Mouse (Mus musculus) frontal cortex, postnatal 36 days (tissue): ENCODE measurements around the gene Trim80.
A peak's percentile ranks its signal among the peaks of the same experiment; 100 is the strongest.
"Not testable (repeated sequence)": the region's sequence is repeated elsewhere in the genome, so short reads cannot be mapped to it uniquely, and the experiment has no call there.

Experiments used
- DNase-seq, 2 experiments: peaks; one replicate each; pipeline ENCODE4 v3.0.0; 2022; ENCODE audit warnings: low spot score in 2 of 2

The Trim80 gene

GRCm38 (mm10) chr11:115427482-115428331 is 12.6 kb upstream of the Trim80 start:
- peak; percentile 72 to 80 for DNase-seq

- no peak for DNase-seq
Observed at GRCm38 (mm10) chr11:115429307-115429706, 11.0 kb upstream of the Trim80 start.

DNA sequence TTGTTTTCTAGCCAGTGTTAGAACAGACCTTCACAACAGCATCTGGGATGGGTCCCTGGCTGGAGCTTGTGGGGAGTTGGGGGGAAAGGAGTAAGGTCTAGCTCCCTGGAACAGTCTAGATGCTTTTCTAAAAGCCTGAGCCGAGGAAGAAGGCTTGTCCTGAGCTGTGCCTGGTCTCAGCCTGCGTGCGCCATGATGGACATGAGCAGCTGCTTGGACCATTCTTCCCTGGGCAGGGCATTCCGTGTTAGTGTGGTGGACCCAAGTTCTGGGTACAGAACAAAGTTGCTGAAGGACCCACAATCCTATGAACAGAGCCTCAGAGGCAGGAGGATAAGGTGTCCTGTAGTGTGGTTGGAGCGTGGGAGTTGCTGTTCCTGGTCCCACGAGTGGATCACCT is 9.8 kb upstream of the Trim80 start:
- DNase-seq, result no peak

- no peak for DNase-seq
Observed at GRCm38 (mm10) chr11:115432814-115433213, 7.5 kb upstream of the Trim80 start.

DNA sequence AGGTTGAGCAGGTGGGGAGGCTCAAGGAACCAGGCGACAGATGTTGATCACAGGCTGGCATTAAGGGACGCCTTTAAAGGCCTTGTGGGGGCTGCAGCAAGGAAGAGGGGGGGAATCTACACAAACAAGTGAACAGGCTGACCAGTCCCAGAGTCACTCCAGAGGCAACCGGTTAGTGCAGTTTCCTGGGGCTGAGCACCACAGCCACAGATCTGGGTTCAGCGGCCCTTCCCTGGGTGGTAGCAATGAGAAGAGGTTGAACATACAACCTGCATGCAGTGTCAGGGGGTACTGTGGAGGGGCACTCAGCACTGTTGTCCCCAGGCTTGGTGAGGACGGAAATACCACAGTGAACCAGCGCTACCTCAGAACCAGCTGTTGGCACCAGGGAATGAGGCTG is 7.0 kb upstream of the Trim80 start:
- no peak for DNase-seq

DNA sequence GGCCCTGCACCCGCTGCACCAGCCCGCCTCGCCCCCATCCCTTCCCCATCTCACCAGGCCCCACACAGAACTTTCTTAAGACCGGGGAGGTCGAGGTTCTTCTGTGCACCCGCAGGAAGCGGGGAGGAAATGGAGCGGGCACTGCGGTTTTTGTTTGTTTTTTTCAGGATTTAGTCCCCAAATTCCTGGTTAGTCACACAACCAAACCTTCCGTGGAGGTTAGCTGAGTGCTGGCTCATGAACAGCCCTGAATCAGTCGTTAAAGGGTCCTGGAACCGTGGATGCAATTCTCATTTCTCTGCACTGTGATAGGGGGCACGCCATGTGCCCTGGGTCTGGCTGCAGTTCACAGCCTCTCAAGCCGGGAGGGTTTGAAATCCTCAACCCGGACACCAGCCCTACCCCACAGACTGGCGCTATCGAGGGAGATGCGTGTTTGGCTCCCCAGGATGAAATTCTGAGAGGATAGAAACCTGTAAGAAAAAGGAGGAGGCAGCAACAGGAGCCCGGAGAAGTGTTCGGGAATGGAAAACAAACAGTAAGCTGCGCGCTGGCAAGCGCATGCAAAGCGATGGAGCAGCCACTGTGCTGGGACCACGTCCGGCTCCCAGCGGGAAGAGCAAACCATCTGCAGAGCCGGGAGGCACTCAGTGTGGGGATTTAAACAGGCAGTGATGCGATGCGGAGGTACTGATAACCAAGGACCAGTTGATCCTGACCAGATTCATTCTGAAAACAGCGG is 4.6 kb upstream of the Trim80 start:
- DNase-seq, result no peak

DNA sequence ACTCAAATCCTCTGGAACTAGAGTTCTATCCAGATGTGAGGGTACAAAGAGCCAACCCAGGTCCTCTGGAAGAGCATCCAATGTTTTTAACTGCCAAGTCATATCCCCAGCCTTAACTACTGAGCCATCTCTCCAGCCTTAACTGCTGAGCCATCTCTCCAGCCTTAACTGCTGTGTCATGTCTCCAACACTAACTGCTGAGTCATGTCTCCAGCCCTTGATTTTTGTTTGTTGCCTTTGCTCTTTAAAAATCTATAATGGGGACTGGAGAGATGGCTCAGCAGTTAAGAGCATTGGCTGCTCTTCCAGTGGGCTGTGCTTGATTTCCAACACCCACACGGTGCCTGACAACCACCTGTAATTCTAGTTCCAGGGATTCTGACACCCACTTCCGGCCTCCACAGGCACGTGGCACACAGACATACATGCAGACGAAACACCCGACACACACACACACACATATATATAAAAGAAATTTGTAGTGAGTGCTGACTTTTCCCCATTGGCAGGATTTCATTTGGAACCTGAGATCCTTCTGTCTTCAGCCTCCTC is 2.7 kb upstream of the Trim80 start:
- DNase-seq, result no peak

GRCm38 (mm10) chr11:115439326-115439725 is 1.0 kb upstream of the Trim80 start:
- no peak for DNase-seq

DNA sequence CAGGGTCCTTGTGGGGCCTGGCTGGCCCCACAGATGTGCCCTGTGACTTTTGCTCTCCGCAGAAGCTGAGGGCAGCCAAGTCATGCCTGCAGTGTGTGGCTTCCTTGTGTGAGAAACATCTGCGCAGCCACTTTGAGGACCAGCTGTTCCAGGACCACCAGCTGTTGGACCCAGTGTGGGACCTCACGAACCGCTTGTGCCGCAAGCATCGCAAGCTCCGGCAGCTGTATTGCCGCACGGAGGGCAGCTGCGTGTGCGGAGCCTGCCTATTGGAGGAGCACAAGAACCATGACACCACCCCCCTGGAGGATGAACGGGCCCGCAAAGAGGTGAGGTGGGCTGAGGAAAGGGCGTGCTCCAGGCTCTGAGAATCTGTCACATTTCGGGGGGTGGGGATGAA is 1.1 kb downstream of the Trim80 start:
- DNase-seq, result no peak

DNA sequence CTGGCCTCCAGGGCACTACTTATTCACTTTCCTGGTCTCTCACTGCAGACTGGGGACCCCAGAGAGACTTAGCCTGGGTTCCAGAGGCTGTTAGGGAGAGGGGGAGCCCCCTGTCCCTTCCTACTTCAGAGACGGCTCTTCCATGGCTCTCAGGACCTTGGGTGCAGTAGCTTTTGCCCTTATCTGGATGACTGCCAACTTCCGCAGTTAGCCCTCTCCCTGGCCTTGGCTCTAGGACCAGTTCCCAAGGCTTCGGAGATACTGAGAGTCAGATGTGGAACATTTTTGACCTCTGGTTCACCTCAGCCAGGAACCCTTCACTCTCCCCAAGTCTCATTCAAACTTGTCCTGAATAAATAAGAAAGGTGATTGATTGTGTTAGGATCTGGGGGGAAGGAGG is 6.6 kb downstream of the Trim80 start:
- no peak for DNase-seq

- DNase-seq, result no peak
Observed at GRCm38 (mm10) chr11:115447321-115447885, 7.1 kb downstream of the Trim80 start.

- no peak for DNase-seq
Observed at GRCm38 (mm10) chr11:115448075-115448474, 7.7 kb downstream of the Trim80 start.

DNA sequence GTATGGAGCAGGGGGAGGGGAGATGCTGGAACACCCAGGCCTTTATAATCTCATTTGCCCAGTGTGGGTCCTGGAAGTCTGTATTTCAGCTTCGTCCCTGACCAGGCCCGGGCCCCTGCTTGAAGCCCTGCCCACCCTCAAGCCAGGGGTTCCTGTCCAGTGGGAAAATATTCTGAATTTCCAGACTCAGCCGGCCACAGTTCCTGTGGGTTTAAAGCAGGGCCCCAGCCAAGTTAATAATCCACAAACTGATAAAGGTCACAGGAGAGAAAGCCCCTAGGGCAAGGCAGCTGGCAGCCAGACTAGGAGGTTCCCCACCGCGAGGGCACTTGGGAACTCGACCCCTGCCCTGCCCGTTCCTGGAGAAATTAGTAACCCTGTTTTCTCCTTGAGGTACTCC is 8.7 kb downstream of the Trim80 start:
- no peak for DNase-seq

- no peak for DNase-seq
Observed at GRCm38 (mm10) chr11:115450176-115450575, 9.8 kb downstream of the Trim80 start.

- DNase-seq, result no peak
Observed at GRCm38 (mm10) chr11:115451781-115452241, 11.5 kb downstream of the Trim80 start.

DNA sequence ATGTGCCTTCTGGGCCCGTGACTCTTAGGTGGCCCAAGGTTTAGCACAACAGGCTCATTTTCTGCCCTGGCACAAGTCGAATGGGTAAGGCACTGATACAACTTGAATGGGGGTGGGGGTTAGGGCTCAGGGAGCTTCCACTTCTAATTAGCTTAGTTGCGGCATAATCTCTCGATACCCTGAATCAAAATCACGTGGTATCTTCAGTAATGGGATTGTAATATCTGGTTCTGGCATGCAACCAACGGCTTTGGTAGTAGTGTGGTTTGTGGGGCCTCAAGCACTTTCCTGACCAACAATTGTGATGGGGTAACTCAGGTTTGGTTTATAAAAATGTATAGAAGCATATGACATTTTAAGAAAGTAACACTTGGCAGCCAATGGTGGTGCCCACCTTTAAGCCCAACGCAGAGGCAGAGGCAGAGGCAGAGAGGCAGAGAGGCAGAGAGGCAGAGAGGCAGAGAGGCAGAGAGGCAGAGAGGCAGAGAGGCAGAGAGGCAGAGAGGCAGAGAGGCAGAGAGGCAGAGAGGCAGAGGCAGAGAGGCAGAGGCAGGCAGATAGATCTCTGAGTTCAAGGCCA is 12.0 kb downstream of the Trim80 start:
- no peak for DNase-seq

- no peak for DNase-seq
Observed at GRCm38 (mm10) chr11:115453306-115453705, 13.0 kb downstream of the Trim80 start.

DNA sequence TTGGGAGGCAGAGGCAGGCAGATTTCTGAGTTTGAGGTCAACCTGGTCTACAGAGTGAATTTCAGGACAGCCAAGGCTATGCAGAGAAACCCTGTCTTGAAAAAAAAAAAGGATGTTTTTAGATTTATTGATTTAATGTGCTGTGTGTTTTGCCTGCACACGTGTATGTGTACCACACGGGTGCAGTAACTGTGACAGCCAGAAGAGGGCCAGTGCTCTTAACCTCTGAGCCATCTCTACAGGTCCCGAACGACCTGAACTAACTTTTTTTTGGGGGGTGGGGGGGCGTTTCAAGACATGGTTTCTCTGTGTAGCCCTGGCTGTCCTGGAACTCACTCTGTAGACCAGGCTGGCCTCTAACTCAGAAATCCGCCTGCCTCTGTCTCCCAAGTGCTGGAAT is 14.5 kb downstream of the Trim80 start:
- not testable (repeated sequence) for DNase-seq

DNA sequence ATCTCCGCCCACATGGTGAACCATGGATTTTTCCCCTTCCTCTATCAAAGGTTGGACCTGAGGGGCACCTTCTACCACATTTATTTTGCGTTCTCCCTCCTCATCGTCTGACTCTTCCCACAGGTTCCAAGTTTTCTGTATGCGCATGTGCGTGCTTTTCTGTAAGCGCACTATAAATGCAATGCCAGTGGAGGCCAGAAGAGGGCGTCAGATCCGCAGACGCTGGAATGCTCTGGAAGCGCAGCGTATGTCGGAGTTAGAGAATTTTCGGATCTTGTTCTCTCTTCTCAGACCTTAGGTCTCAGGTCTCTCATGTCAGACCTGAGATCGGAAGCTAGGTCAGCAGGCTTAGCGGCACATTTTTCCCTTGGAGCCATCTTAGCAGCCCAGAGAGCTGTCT is 15.3 kb downstream of the Trim80 start:
- DNase-seq, result no peak

DNA sequence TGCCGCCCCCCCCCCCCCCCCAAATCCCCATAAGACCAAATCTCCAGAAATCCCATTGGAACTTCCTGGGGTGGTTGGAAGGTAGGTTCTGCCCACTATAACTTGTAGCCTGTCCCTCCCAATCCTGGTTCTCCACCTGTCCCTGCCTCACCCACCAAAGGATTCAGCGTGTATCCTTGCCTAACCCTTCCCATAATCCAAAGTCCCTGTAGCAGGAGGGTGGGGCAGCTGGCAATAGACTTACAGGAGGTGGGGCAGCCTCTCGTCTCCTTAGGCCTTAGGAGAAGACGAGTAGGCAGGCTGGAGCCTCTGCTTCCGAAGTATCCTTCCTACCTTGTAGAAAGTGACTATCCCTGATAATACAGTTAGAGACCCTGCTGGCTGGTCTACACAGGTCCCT is 15.8 kb downstream of the Trim80 start:
- DNase-seq, result no peak

DNA sequence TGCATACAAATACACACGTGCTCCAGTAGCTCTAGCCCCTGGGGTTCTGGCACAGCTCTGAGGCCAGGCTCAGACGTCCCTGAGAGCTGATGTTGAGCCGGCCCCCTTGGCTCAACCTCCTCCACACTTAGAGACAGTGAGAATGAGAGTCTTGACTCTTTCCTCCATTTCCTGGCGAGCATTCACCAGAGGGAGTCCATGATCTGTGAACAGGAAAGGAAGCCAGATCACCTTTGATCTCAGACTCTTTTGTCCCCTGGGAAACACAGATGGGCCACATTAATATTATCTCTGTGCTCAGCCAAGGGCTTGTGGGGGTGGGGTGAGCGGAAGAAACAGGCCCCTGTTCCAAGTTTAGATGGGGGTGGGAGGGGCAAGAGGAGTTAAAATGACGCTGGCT is 17.1 kb downstream of the Trim80 start:
- no peak for DNase-seq

- no peak for DNase-seq
Observed at GRCm38 (mm10) chr11:115460976-115461375, 20.6 kb downstream of the Trim80 start.
